Mouse (Mus musculus): ENCODE results near the gene Csrp2. TPM values are rescaled to one million over a fixed set of nuclear protein-coding genes. Genes with fewer than 3 reads are reported as not detected.
A peak's percentile ranks its signal among the peaks of the same experiment; 100 is the strongest.

The Csrp2 gene
- polyA plus RNA-seq, 2 experiments: 155 to 168 TPM

- WGBS: 17% methylated on average over 7 of the region's 7 CpGs
- Histone ChIP-seq H3K9me3 (ENCODE audit: control insufficient read depth, low read length) (no peaks in the 10 kb centered on the region), H3K36me3 (ENCODE audit: control insufficient read depth, insufficient read depth, low read length) (no peaks in the 10 kb centered on the region), H3K4me3 (replicated peaks; ENCODE audit: low read length) (no peak overlapping the region), H3K4me1 (ENCODE audit: control insufficient read depth, insufficient read depth, low read length) (peaks cover 20% of the 10 kb centered on the region), H3K27me3 (ENCODE audit: control insufficient read depth, insufficient read depth, low read length) (no peaks in the 10 kb centered on the region), H3K4me2 (replicated peaks; ENCODE audit: low read depth, low read length, severe bottlenecking) (no peak overlapping the region), H3K27ac (replicated peaks; ENCODE audit: low read depth, low read length) (no peak overlapping the region), H3K9ac (ENCODE audit: low read depth, low read length, severe bottlenecking) (no peak overlapping the region)
- no peak for TF ChIP-seq POLR2A (IDR thresholded peaks at IDR 0.05; ENCODE audit: borderline replicate concordance, extremely low read depth, insufficient read depth, insufficient read length)
- ATAC-seq (ENCODE audit: low FRiP score, low read depth): no peak
- no peak for DNase-seq (ENCODE audit: low spot score)
These were observed 40.0 kb upstream of the Csrp2 start for GRCm38 (mm10) chr10:110879426-110880066.

- DNase-seq (ENCODE audit: low spot score) (no peak), ATAC-seq (ENCODE audit: low FRiP score, low read depth) (no peak)
- no peak overlapping the region for H3K27ac ChIP-seq (replicated peaks; ENCODE audit: low read depth, low read length)
- no peaks in the 10 kb centered on the region for H3K27me3 ChIP-seq (ENCODE audit: control insufficient read depth, insufficient read depth, low read length)
- no peak for TF ChIP-seq POLR2A (IDR thresholded peaks at IDR 0.05; ENCODE audit: borderline replicate concordance, extremely low read depth, insufficient read depth, insufficient read length)
- peaks cover 20% of the 10 kb centered on the region for H3K4me1 ChIP-seq (ENCODE audit: control insufficient read depth, insufficient read depth, low read length)
- H3K9me3 ChIP-seq (ENCODE audit: control insufficient read depth, low read length): no peaks in the 10 kb centered on the region
- WGBS: 68% methylated on average over 7 of the region's 7 CpGs
- H3K9ac ChIP-seq (ENCODE audit: low read depth, low read length, severe bottlenecking): no peak overlapping the region
- no peak overlapping the region for H3K4me2 ChIP-seq (replicated peaks; ENCODE audit: low read depth, low read length, severe bottlenecking)
- no peak overlapping the region for H3K4me3 ChIP-seq (replicated peaks; ENCODE audit: low read length)
- no peaks in the 10 kb centered on the region for H3K36me3 ChIP-seq (ENCODE audit: control insufficient read depth, insufficient read depth, low read length)
These were observed 38.2 kb upstream of the Csrp2 start for GRCm38 (mm10) chr10:110881346-110881745.

- H3K4me1 ChIP-seq (ENCODE audit: control insufficient read depth, insufficient read depth, low read length): peaks cover 20% of the 10 kb centered on the region
These were observed 36.9 kb upstream of the Csrp2 start for GRCm38 (mm10) chr10:110882701-110883100.

GRCm38 (mm10) chr10:110890656-110891272, 28.8 kb upstream of the Csrp2 start:
- no peaks in the 10 kb centered on the region for H3K4me1 ChIP-seq (ENCODE audit: control insufficient read depth, insufficient read depth, low read length)
- DNase-seq (ENCODE audit: low spot score) (no peak), ATAC-seq (ENCODE audit: low FRiP score, low read depth) (no peak)
- no peak overlapping the region for H3K9ac ChIP-seq (ENCODE audit: low read depth, low read length, severe bottlenecking)
- no peak overlapping the region for H3K27ac ChIP-seq (replicated peaks; ENCODE audit: low read depth, low read length)
- H3K4me3 ChIP-seq (replicated peaks; ENCODE audit: low read length): no peak overlapping the region
- H3K4me2 ChIP-seq (replicated peaks; ENCODE audit: low read depth, low read length, severe bottlenecking): no peak overlapping the region
- H3K27me3 ChIP-seq (ENCODE audit: control insufficient read depth, insufficient read depth, low read length): no peaks in the 10 kb centered on the region
- no peaks in the 10 kb centered on the region for H3K36me3 ChIP-seq (ENCODE audit: control insufficient read depth, insufficient read depth, low read length)
- H3K9me3 ChIP-seq (ENCODE audit: control insufficient read depth, low read length): no peaks in the 10 kb centered on the region
- TF ChIP-seq POLR2A (IDR thresholded peaks at IDR 0.05; ENCODE audit: borderline replicate concordance, extremely low read depth, insufficient read depth, insufficient read length): no peak
- 63% methylated on average over 7 of the region's 7 CpGs for WGBS

More at GRCm38 (mm10) chr10:110882701-110883100, 36.9 kb upstream of the Csrp2 start:
- TF ChIP-seq POLR2A (IDR thresholded peaks at IDR 0.05; ENCODE audit: borderline replicate concordance, extremely low read depth, insufficient read depth, insufficient read length): no peak
- Histone ChIP-seq H3K4me2 (replicated peaks; ENCODE audit: low read depth, low read length, severe bottlenecking) (no peak overlapping the region), H3K27ac (replicated peaks; ENCODE audit: low read depth, low read length) (no peak overlapping the region), H3K9ac (ENCODE audit: low read depth, low read length, severe bottlenecking) (no peak overlapping the region), H3K27me3 (ENCODE audit: control insufficient read depth, insufficient read depth, low read length) (no peaks in the 10 kb centered on the region), H3K36me3 (ENCODE audit: control insufficient read depth, insufficient read depth, low read length) (no peaks in the 10 kb centered on the region), H3K4me3 (replicated peaks; ENCODE audit: low read length) (no peak overlapping the region), H3K9me3 (ENCODE audit: control insufficient read depth, low read length) (no peaks in the 10 kb centered on the region)
- DNase-seq (ENCODE audit: low spot score): no peak
- no peak for ATAC-seq (ENCODE audit: low FRiP score, low read depth)

- WGBS: 54% methylated on average over 13 of the region's 13 CpGs
- DNase-seq (ENCODE audit: low spot score): peak; percentile 54
- Histone ChIP-seq H3K4me2 (replicated peaks; ENCODE audit: low read depth, low read length, severe bottlenecking) (no peak overlapping the region), H3K27ac (replicated peaks; ENCODE audit: low read depth, low read length) (no peak overlapping the region), H3K9ac (ENCODE audit: low read depth, low read length, severe bottlenecking) (no peak overlapping the region), H3K9me3 (ENCODE audit: control insufficient read depth, low read length) (no peaks in the 10 kb centered on the region), H3K4me3 (replicated peaks; ENCODE audit: low read length) (no peak overlapping the region), H3K4me1 (ENCODE audit: control insufficient read depth, insufficient read depth, low read length) (no peaks in the 10 kb centered on the region), H3K27me3 (ENCODE audit: control insufficient read depth, insufficient read depth, low read length) (no peaks in the 10 kb centered on the region), H3K36me3 (ENCODE audit: control insufficient read depth, insufficient read depth, low read length) (no peaks in the 10 kb centered on the region)
- no peak for TF ChIP-seq POLR2A (IDR thresholded peaks at IDR 0.05; ENCODE audit: borderline replicate concordance, extremely low read depth, insufficient read depth, insufficient read length)
- ATAC-seq (ENCODE audit: low FRiP score, low read depth): no peak
These were observed 19.7 kb upstream of the Csrp2 start for GRCm38 (mm10) chr10:110899744-110900501.
